Mouse (Mus musculus): ENCODE data around the gene Cttn.

Cttn gene

GRCm38 (mm10) chr7:144391727-144392126 lies 79.1 kb downstream of the Cttn start:
- no peak for DNase-seq (ENCODE audit: low spot score)

GRCm38 (mm10) chr7:144390676-144391075 lies 80.1 kb downstream of the Cttn start:
- no peak for DNase-seq (ENCODE audit: low spot score)

GRCm38 (mm10) chr7:144389704-144390103 lies 81.1 kb downstream of the Cttn start:
- DNase-seq (ENCODE audit: low spot score): no peak

- no peak for DNase-seq (ENCODE audit: low spot score)
Measured at GRCm38 (mm10) chr7:144387537-144387936, 83.3 kb downstream of the Cttn start.

Measured in embryo, embryonic 10.5 days (tissue).